Mouse (Mus musculus): ENCODE measurements around the gene Kcne2. TPM values are rescaled to one million over a fixed set of nuclear protein-coding genes. Genes with fewer than 3 reads are reported as not detected.

The Kcne2 gene
- polyA plus RNA-seq (2015; fragmentation: Nextera tagmentation; extraction: Ambion mirVana), result 9.1 and 12.3 TPM in 2 replicates

DNA sequence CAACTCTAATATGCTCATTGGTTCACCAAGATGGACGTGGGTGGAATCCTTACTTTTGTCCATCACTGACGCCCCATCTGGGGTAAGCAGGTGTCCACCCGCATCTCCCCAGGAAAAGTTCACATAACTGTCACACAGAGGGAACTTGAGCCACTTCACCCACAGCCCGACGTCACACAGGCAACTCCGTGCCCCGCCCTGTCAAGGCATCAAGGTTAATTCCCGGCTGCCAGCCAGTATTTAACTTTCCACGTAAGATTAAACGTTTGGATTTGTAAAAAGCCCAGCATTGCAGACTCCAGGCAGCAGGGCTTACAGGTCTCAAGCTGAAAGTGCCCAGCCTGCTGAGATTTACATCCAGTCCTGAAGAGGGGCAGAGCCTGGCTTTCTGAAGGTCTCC is at the start of gene Kcne2:
TSS of gene Kcne2 (plus strand) at position 289 of the 400 bp plus-strand sequence.
- Histone ChIP-seq H3K9ac (replicated peaks; ENCODE audit: low read depth, low read length) (no peak within 1 kb of the TSS), H3K27ac (ENCODE audit: low read length) (no peak within 1 kb of the TSS), H3K4me2 (ENCODE audit: low read length) (no peak within 1 kb of the TSS), H3K27me3 (replicated peaks; ENCODE audit: control insufficient read depth, insufficient read depth, low read length) (peaks cover under 1% of the 10 kb centered on the region; the same call in 1 of the 2 replicates), H3K4me1 (replicated peaks; ENCODE audit: control insufficient read depth, insufficient read depth, low read length) (no peaks in the 10 kb centered on the region), H3K36me3 (ENCODE audit: control insufficient read depth, insufficient read depth) (no peaks in the 10 kb centered on the region), H3K9me3 (ENCODE audit: control insufficient read depth, low read length) (no peaks in the 10 kb centered on the region), H3K4me3 (replicated peaks; ENCODE audit: low read length) (no peak within 1 kb of the TSS)
- 80% methylated on average over 10 of the region's 10 CpGs for WGBS
- ATAC-seq, result no peak

DNA sequence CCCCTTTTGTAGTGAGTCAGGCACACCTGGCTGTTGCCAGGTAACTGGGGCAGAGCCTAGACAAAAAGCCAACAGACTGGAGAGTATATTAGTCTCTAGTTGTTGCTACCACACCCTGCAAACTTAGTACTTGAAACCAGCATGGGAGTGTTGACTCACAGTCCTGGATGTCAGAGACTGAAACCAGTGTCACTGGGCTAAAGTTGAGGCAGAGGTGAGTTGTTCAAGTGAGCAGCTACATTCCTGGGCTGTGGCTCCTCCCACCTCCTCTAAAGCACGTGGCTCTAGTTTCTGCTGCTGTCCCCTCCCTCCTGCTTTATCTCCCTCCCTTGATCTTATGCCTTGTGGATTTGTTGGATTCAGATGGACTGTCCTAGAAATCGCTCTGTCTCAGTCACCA is 46.3 kb upstream of the Kcne2 start:
- Histone ChIP-seq H3K4me3 (replicated peaks; ENCODE audit: low read length) (no peak overlapping the region), H3K27me3 (replicated peaks; ENCODE audit: control insufficient read depth, insufficient read depth, low read length) (no peaks in the 10 kb centered on the region), H3K4me2 (ENCODE audit: low read length) (no peak overlapping the region), H3K9ac (replicated peaks; ENCODE audit: low read depth, low read length) (no peak overlapping the region), H3K27ac (ENCODE audit: low read length) (no peak overlapping the region), H3K36me3 (ENCODE audit: control insufficient read depth, insufficient read depth) (no peaks in the 10 kb centered on the region), H3K4me1 (replicated peaks; ENCODE audit: control insufficient read depth, insufficient read depth, low read length) (no peaks in the 10 kb centered on the region), H3K9me3 (ENCODE audit: control insufficient read depth, low read length) (no peaks in the 10 kb centered on the region)
- 40% methylated on average over 2 of the region's 2 CpGs for WGBS
- ATAC-seq, result no peak

DNA sequence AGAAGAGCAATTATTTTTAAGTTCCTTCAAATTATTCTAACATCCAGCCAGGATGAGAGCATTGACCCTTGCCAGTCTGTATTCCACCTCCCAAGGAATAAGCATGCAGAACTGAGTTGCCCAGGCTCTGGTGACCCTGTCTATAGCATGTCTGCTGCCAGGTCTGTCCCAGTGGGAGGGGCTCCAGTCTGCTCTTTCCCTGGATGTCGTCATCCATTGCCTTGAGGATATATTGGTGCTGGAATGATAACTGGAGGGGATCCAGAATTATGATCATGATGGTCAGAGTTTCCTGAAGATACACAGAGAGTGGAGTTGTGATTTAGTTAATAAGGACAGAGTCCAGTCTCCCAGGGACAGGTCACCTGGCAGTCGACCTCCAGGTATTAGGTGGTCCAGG is 45.2 kb upstream of the Kcne2 start:
- no peak overlapping the region for H3K4me2 ChIP-seq (ENCODE audit: low read length)
- WGBS, result 58% methylated on average over 2 of the region's 2 CpGs
- no peaks in the 10 kb centered on the region for H3K9me3 ChIP-seq (ENCODE audit: control insufficient read depth, low read length)
- no peak overlapping the region for H3K27ac ChIP-seq (ENCODE audit: low read length)
- ATAC-seq, result no peak
- H3K27me3 ChIP-seq (replicated peaks; ENCODE audit: control insufficient read depth, insufficient read depth, low read length), result no peaks in the 10 kb centered on the region
- no peak overlapping the region for H3K4me3 ChIP-seq (replicated peaks; ENCODE audit: low read length)
- no peaks in the 10 kb centered on the region for H3K4me1 ChIP-seq (replicated peaks; ENCODE audit: control insufficient read depth, insufficient read depth, low read length)
- H3K9ac ChIP-seq (replicated peaks; ENCODE audit: low read depth, low read length), result no peak overlapping the region
- no peaks in the 10 kb centered on the region for H3K36me3 ChIP-seq (ENCODE audit: control insufficient read depth, insufficient read depth)

DNA sequence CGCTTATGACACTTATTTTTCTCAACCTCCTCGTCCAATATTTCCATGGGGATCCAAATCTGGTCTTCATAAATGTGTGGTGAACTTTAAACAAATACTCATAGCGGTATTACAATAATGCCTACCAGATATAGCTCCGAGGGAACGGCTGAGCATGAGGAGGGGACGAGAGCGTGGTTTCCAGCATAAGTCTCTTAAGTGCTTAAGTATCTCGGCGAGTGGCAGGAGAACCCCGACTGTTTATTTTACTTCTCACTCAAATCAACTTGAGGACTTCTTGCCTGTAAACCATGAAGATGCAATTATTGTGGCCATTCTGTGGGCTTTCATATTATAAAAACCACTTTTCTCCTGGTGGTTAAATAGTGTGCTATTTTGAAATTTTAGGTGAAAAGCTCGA is 44.5 kb upstream of the Kcne2 start:
- Histone ChIP-seq H3K27ac (ENCODE audit: low read length) (no peak overlapping the region), H3K36me3 (ENCODE audit: control insufficient read depth, insufficient read depth) (no peaks in the 10 kb centered on the region), H3K9me3 (ENCODE audit: control insufficient read depth, low read length) (no peaks in the 10 kb centered on the region), H3K27me3 (replicated peaks; ENCODE audit: control insufficient read depth, insufficient read depth, low read length) (no peaks in the 10 kb centered on the region), H3K4me2 (ENCODE audit: low read length) (no peak overlapping the region), H3K4me3 (replicated peaks; ENCODE audit: low read length) (no peak overlapping the region), H3K9ac (replicated peaks; ENCODE audit: low read depth, low read length) (no peak overlapping the region), H3K4me1 (replicated peaks; ENCODE audit: control insufficient read depth, insufficient read depth, low read length) (no peaks in the 10 kb centered on the region)
- no peak for ATAC-seq
- WGBS, result 86% methylated on average over 11 of the region's 11 CpGs

DNA sequence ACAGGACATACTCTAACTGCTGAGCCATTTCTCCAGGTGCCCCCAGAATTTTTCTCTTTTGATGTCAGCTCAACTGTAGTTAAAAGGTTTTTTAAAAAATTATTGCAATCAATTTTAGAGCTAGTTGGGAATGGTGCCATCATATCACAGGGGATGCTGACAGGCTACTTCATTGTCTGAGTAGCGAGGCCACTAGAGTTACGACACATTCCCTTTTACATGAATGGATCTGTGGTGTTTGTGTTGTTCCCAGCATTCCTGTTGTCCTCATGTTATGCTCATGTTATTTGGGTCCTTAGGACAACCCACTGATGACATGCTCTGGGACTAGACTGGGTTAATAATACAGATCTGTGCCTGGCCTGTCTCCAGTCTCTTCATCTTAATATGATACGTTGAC is 42.5 kb upstream of the Kcne2 start:
- H3K4me1 ChIP-seq (replicated peaks; ENCODE audit: control insufficient read depth, insufficient read depth, low read length), result no peaks in the 10 kb centered on the region
- WGBS, result 74% methylated on average over 3 of the region's 3 CpGs
- no peak overlapping the region for H3K9ac ChIP-seq (replicated peaks; ENCODE audit: low read depth, low read length)
- no peak for ATAC-seq
- no peaks in the 10 kb centered on the region for H3K27me3 ChIP-seq (replicated peaks; ENCODE audit: control insufficient read depth, insufficient read depth, low read length)
- no peaks in the 10 kb centered on the region for H3K36me3 ChIP-seq (ENCODE audit: control insufficient read depth, insufficient read depth)
- no peak overlapping the region for H3K27ac ChIP-seq (ENCODE audit: low read length)
- no peak overlapping the region for H3K4me2 ChIP-seq (ENCODE audit: low read length)
- no peaks in the 10 kb centered on the region for H3K9me3 ChIP-seq (ENCODE audit: control insufficient read depth, low read length)
- H3K4me3 ChIP-seq (replicated peaks; ENCODE audit: low read length), result no peak overlapping the region

DNA sequence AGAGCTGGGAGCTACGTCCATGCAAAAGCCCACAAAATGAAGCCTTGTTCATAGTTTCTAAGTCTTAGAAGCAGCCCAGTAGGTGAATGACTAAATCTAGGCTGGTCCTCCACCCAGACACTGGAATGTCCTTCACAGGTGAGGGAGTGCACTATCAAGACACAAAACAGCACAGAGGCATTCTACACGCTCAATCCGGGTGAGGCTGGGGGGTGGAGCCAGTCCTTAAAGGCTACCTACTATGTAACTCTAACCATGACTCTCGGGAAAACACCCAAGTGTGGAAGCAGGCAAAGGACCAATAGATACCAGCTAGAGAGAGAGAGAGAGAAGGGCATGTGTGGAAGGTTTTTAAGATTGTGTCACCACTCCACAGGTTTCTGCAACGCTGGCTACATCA is 41.7 kb upstream of the Kcne2 start:
- WGBS, result 85% methylated on average over 5 of the region's 5 CpGs
- Histone ChIP-seq H3K27ac (ENCODE audit: low read length) (no peak overlapping the region), H3K9ac (replicated peaks; ENCODE audit: low read depth, low read length) (no peak overlapping the region), H3K4me2 (ENCODE audit: low read length) (no peak overlapping the region), H3K27me3 (replicated peaks; ENCODE audit: control insufficient read depth, insufficient read depth, low read length) (no peaks in the 10 kb centered on the region), H3K9me3 (ENCODE audit: control insufficient read depth, low read length) (no peaks in the 10 kb centered on the region), H3K4me1 (replicated peaks; ENCODE audit: control insufficient read depth, insufficient read depth, low read length) (no peaks in the 10 kb centered on the region), H3K36me3 (ENCODE audit: control insufficient read depth, insufficient read depth) (no peaks in the 10 kb centered on the region), H3K4me3 (replicated peaks; ENCODE audit: low read length) (no peak overlapping the region)
- no peak for ATAC-seq

DNA sequence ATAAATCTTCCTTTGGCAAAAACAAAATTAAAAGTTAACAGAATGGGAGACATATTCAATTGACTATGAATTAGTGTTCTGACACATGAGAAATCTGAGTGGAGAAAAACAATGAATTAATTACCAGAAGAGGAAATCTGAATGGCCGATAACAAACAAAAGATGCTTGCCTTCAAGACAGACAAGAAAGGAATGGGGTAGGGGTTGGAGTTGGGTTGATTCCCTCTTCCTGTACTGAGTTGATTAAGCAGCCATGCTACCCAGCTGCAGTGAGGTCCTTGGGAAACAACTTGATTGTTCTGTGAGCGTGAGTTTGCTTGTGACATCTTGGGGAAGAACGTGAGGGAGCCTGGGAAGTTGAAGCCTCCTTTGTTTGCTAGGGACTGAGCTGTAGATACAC is 37.9 kb upstream of the Kcne2 start:
- H3K36me3 ChIP-seq (ENCODE audit: control insufficient read depth, insufficient read depth), result no peaks in the 10 kb centered on the region
- no peak overlapping the region for H3K27ac ChIP-seq (ENCODE audit: low read length)
- WGBS, result 52% methylated on average over 3 of the region's 3 CpGs
- H3K9me3 ChIP-seq (ENCODE audit: control insufficient read depth, low read length), result no peaks in the 10 kb centered on the region
- H3K4me2 ChIP-seq (ENCODE audit: low read length), result no peak overlapping the region
- no peak overlapping the region for H3K4me3 ChIP-seq (replicated peaks; ENCODE audit: low read length)
- H3K27me3 ChIP-seq (replicated peaks; ENCODE audit: control insufficient read depth, insufficient read depth, low read length), result no peaks in the 10 kb centered on the region
- no peak for ATAC-seq
- no peaks in the 10 kb centered on the region for H3K4me1 ChIP-seq (replicated peaks; ENCODE audit: control insufficient read depth, insufficient read depth, low read length)
- H3K9ac ChIP-seq (replicated peaks; ENCODE audit: low read depth, low read length), result no peak overlapping the region

DNA sequence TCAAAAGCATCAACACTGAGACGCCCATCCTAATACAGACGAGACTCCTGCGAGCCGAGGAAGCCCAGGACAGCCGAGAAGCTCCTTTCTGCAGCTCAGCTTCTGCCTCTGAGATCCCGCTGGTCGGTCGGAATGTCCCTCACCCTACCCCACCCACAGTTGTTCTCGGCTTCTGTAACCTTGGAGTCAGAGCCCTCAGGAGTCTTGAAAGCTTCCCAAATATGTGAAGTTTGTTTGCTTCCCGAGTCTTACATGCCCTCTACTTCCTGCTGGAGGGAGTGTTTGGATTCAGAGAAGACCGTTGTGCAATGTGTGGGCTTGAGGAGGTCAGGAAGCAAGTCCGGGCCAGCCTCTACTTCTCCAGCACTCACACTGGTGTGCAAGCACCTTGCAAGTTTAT is 24.3 kb upstream of the Kcne2 start:
- no peaks in the 10 kb centered on the region for H3K9me3 ChIP-seq (ENCODE audit: control insufficient read depth, low read length)
- no peaks in the 10 kb centered on the region for H3K27me3 ChIP-seq (replicated peaks; ENCODE audit: control insufficient read depth, insufficient read depth, low read length)
- no peak overlapping the region for H3K4me2 ChIP-seq (ENCODE audit: low read length)
- no peak overlapping the region for H3K27ac ChIP-seq (ENCODE audit: low read length)
- H3K4me3 ChIP-seq (replicated peaks; ENCODE audit: low read length), result no peak overlapping the region
- no peak for ATAC-seq
- H3K4me1 ChIP-seq (replicated peaks; ENCODE audit: control insufficient read depth, insufficient read depth, low read length), result no peaks in the 10 kb centered on the region
- H3K9ac ChIP-seq (replicated peaks; ENCODE audit: low read depth, low read length), result no peak overlapping the region
- 87% methylated on average over 12 of the region's 12 CpGs for WGBS
- no peaks in the 10 kb centered on the region for H3K36me3 ChIP-seq (ENCODE audit: control insufficient read depth, insufficient read depth)

DNA sequence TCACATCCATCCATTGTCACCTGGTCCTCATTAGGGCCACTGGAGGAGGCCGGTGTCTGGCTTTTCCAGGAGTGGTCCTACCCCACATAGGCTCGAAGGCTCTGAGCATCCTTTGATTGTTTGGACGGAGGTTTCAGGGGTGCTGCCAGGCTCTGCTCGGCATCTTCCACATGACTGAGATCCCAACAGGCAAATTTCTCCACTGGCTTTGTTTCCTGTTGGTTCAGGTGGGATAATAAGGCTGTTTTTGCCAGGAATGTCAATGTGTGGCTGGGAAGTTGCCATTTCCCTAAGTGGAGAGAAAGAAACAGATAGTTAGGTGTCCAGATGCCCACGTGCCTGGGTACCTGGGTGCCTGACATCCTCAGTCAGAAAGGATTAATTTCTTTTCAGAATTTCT is 17.7 kb upstream of the Kcne2 start:
- H3K9me3 ChIP-seq (ENCODE audit: control insufficient read depth, low read length), result no peaks in the 10 kb centered on the region
- H3K4me3 ChIP-seq (replicated peaks; ENCODE audit: low read length), result no peak overlapping the region
- no peak overlapping the region for H3K27ac ChIP-seq (ENCODE audit: low read length)
- 77% methylated on average over 5 of the region's 5 CpGs for WGBS
- H3K4me1 ChIP-seq (replicated peaks; ENCODE audit: control insufficient read depth, insufficient read depth, low read length), result no peaks in the 10 kb centered on the region
- H3K36me3 ChIP-seq (ENCODE audit: control insufficient read depth, insufficient read depth), result no peaks in the 10 kb centered on the region
- H3K27me3 ChIP-seq (replicated peaks; ENCODE audit: control insufficient read depth, insufficient read depth, low read length), result no peaks in the 10 kb centered on the region
- H3K9ac ChIP-seq (replicated peaks; ENCODE audit: low read depth, low read length), result no peak overlapping the region
- no peak overlapping the region for H3K4me2 ChIP-seq (ENCODE audit: low read length)
- no peak for ATAC-seq

DNA sequence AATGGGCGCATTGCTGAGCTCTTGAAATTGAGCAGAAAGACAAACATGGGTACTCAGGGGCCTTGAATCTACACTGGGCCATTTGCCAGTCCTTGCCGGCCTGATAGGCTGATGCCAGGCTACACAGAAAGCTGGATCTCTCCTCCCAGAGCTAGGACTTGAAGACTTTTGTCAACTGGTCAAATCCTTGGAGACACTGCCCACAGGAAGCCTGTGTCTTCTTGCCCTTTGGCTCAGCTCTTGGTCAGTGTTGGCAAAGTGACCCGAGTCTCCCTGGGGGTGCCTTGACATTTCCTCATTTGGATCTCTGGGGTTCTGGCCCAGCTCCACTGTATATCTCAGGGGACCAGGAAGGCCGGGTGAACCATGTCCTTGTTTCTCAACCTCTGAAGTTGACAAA is 16.7 kb upstream of the Kcne2 start:
- no peak for ATAC-seq
- H3K4me1 ChIP-seq (replicated peaks; ENCODE audit: control insufficient read depth, insufficient read depth, low read length), result no peaks in the 10 kb centered on the region
- no peaks in the 10 kb centered on the region for H3K36me3 ChIP-seq (ENCODE audit: control insufficient read depth, insufficient read depth)
- no peak overlapping the region for H3K4me2 ChIP-seq (ENCODE audit: low read length)
- no peaks in the 10 kb centered on the region for H3K27me3 ChIP-seq (replicated peaks; ENCODE audit: control insufficient read depth, insufficient read depth, low read length)
- no peaks in the 10 kb centered on the region for H3K9me3 ChIP-seq (ENCODE audit: control insufficient read depth, low read length)
- no peak overlapping the region for H3K27ac ChIP-seq (ENCODE audit: low read length)
- WGBS, result 86% methylated on average over 4 of the region's 4 CpGs
- no peak overlapping the region for H3K4me3 ChIP-seq (replicated peaks; ENCODE audit: low read length)
- no peak overlapping the region for H3K9ac ChIP-seq (replicated peaks; ENCODE audit: low read depth, low read length)

All from forebrain, embryonic 16.5 days (tissue).